Mouse (Mus musculus) cerebellum, postnatal 4 days (tissue): ENCODE data around the gene Hhex.

ENCODE experiments used
- DNase-seq, 2 experiments: peaks; one replicate each; pipeline ENCODE4 v3.0.0; 2022; ENCODE audit warnings: low spot score in 2 of 2, mixed read lengths in 1 of 2

The Hhex gene

GRCm38 (mm10) chr19:37449246-37449645, 14.6 kb downstream of the Hhex start:
- no peak for DNase-seq

DNA sequence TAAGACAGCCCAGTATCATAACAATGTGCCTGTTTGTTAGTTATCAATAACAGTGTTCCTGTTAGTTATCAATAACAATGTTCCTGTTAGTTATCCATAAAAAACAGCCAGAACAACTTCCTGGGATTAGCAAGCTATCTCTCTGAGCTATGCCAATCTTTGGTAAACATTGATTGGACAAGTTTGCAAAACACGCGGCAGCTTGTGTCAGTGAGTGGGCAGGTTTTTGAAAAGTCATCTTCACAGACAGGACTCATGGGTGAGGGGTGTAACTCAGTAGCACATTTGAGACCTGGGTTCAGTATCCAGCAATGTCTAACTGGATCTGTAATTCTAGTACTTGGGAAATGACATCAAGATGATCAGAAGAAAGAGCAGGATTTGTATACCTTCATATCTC, 20.9 kb downstream of the Hhex start:
- no peak for DNase-seq

DNA sequence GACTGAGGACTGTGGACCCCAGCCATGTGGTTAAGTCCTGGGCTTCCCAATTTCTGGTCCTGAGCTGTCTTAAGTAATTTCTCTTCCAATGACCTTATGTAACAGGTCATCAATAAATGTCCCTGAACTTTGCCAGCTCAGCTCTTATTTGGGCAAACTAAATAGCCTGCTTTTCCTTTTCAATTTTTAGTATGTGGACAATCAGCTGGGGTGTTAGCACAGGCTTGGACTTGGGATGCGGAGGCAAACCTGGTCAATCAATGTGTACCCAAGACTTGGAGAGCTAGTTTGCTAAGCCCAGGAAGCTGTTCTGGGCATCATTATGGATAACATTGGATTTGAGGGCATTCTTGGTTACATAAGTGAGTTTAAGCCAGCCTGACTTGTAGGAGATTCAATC, 21.4 kb downstream of the Hhex start:
- no peak for DNase-seq

GRCm38 (mm10) chr19:37458013-37458412, 23.4 kb downstream of the Hhex start:
- DNase-seq: no peak

DNA sequence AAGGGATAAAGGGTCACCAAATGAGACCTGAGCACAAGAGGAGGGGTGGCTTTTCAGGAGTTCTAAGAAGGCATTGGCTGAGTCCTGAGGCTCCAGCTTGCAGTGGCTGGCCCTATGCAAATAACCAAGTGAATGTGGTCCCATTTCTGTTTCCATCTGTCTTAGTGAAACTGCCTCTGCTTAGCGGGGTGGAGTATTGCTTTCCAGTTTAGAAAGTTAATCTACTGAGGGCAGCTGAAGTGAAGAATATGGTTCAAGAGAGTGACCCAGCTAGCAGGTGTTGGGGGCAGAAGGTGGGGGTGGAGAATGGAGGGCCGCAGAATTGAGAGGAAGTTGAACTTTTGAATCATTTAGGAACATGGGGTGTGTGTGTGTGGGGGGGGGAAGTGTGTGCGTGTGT, 31.8 kb downstream of the Hhex start:
- DNase-seq: no peak

GRCm38 (mm10) chr19:37466978-37467377, 32.4 kb downstream of the Hhex start:
- no peak for DNase-seq

GRCm38 (mm10) chr19:37468841-37469566, 34.4 kb downstream of the Hhex start:
- no peak for DNase-seq

GRCm38 (mm10) chr19:37471680-37472079, 37.1 kb downstream of the Hhex start:
- DNase-seq: no peak

- no peak for DNase-seq
Measured at GRCm38 (mm10) chr19:37472589-37472988, 38.0 kb downstream of the Hhex start.

DNA sequence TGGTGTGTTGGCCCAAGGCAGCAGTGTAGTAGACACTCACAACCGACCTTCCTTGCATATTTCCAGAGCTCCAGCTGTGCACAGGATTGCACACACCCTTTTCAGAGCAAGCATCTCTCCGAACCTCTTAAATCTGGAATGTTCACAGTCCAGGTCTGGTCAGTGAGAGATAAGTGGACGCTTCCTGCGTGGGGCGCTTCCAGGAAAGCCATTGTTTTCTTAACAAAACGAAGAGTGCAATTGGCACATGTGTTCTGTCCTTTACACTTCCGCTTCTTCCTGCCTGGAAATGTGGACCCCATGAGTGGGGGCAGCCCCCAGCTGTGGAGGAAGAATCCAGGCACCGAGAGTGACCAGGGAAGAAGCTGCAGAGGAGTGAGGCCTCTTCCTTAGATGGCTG, 47.1 kb downstream of the Hhex start:
- no peak for DNase-seq

DNA sequence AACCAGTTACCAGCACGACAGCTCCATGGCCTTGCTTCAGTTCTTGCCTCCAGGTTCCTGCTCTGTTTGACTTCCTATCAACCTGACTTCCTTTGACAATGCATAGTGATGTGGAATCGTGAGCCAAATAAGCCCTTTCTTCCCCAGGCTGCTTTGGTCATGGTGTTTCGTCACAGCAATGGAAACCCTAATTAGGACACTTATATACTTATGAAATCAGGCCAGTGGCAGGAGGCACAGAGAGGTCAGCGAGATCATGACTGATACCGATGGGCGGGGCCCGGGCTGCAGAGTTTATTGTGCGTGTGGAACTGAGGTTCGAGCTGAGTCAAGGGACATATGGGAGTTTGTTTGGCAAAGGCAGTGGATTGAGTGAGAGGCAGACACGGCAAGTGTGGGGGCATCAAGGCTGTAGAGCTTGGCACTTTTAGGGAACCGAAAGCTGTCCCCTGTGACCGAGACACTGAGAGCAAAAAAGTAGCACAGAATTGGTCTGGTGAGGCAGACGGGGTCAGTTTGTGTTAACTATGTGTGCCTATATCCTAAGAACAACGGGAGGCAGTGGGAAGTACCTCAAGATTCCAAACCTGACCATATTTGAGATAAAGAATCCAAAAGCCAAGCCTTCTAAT, 48.1 kb downstream of the Hhex start:
- DNase-seq: no peak

- no peak for DNase-seq
Measured at GRCm38 (mm10) chr19:37484787-37485186, 50.2 kb downstream of the Hhex start.

DNA sequence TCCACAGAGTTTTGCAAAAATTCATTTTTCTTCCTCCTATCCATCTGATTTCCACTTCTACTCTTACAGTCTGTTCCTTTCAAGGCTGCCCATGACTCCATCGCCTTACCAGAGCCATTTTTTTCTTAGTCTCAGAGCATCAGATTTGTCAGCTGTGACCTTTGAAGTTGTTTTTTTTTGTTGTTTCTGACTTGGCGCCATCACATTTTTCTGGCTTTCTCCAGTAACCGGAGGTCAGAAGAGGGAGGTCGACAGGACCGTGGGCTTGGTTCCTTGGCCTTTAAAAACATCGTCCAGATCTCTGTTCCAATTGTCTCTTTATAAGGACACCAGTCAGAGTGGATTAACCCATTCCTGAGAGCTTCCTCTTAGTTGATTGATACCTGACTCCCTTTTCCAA, 52.2 kb downstream of the Hhex start:
- DNase-seq: no peak

DNA sequence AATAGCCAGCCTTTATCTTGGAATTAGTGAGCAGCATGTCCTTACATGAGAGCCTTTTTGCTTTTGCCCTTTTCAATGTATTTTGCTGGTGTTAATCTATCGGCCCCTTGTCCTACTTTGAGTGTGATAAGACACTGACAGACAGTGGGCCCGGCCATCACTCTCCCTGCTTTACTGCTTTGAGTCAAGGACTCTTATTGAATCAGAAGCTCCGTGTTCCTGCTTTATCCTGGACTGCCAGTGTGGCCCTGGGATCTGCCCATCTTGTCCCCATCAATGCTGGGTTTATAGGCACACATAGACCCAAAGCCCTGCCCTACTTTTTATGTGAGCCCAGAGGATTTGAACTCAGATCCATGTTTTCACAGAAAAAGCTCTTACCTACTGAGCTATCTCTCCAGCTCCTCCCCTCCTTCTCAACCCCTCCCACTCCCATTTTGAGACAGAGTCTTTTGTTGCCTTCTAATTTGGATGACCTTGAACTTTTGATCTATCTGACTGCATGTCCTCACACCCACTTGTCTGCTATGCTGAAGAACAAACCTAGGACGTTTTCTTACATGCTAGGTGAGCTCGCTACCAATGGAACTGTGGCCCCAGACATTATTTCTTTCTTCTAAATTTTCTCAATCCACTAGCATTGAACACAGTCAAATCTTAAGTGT, 53.3 kb downstream of the Hhex start:
- DNase-seq: no peak

DNA sequence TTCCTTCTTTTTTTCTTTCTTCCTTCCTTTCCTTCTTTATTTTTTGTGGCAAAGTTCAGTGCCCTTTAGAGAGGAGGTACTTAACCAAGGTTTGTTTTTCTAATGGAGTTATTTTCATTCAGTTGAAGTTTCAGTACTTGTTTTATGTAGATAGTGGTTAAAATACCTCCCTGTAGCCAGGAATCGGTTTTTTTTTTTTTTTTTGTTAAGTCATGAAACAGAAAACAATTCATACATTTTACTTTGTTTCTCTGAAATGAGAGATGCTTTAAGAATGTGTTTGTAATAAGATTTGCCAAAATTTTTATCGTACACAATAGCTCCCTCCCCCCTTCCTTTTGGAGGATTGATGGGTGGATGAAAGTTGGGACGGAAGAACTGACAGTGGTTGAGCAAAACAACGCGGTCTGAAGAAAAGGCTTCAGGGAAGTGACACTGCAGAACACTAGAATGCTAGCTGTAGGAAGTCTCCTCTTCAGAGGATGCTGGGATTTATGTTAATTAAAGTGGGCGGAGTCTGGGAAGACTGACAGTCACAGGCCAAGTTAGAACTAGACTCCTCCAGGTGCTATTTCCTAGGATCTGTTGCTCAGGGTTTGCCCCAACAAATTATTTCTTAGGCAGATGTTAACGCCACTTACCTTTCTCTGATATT, 54.1 kb downstream of the Hhex start:
- no peak for DNase-seq
